Mouse (Mus musculus): ENCODE data around the gene D630003M21Rik.

DNA sequence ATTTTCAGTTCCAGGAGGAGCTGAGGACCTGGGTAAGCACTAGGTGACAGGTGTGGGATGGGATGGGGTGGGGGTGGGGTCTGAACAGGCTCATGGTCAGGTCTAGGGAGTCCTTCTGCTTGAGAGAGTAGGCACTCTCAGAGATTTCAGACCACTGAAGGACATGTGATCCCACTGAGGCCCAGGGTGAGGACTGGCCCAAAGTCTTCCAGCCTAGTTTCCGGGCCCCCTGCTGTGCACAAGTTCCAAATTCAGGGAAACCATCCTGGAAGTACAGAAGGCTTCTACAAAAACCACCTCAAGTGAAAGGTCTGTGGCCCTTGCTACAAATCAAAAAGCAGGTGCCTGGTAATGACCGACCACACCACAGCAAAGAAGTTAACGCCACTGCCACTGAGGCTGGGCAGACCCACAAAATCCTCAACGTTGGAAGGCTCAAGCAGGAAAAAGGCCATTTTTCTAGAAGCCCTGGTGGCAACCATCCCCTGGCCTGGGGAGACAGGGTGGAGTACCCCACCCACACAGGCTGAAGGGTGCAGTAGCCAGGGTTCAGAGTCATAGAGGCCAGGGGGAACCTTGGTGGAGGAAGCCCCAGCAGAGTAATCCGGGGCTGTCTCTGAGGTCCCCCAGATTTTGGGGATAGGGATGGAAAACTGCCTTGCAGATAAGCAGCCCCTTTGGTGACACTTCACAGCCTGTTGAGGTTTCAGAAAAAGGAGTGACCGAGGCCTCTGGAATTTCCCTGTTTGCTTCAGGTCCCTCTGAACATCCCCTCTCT, 84.1 kb downstream of the D630003M21Rik start:
- TF ChIP-seq POLR2A (IDR thresholded peaks at IDR 0.05; ENCODE audit: insufficient read depth, low read depth, low read length) = no peak
- no peak for TF ChIP-seq CTCF (IDR thresholded peaks at IDR 0.05; ENCODE audit: insufficient read depth, low read depth, low read length)

Measured in olfactory bulb, adult 2 months (tissue).